Mouse (Mus musculus): ENCODE data around the gene Homer2. TPM values are rescaled to one million over a fixed set of nuclear protein-coding genes. Genes with fewer than 3 reads are reported as not detected.

Gene Homer2
- polyA plus RNA-seq, 1 experiment from 2014 or later = 24.4 TPM

- Histone ChIP-seq H3K27ac (replicated peaks; ENCODE audit: low read depth, low read length) (no peak overlapping the region), H3K27me3 (ENCODE audit: control insufficient read depth, insufficient read depth, low read length) (no peaks in the 10 kb centered on the region), H3K9ac (replicated peaks; ENCODE audit: low read length) (no peak overlapping the region), H3K4me1 (ENCODE audit: control insufficient read depth, insufficient read depth, low read length) (no peaks in the 10 kb centered on the region; the same call in 1 of the 2 replicates), H3K4me3 (ENCODE audit: low read depth, low read length) (no peak overlapping the region), H3K36me3 (replicated peaks; ENCODE audit: control insufficient read depth, insufficient read depth, low read depth, low read length) (no peaks in the 10 kb centered on the region), H3K4me2 (ENCODE audit: low read depth, low read length) (no peak overlapping the region), H3K9me3 (replicated peaks; ENCODE audit: control insufficient read depth, low read length) (no peaks in the 10 kb centered on the region)
- DNase-seq (ENCODE audit: low spot score) (no peak), ATAC-seq (replicated peaks; ENCODE audit: insufficient number of reproducible peaks, low FRiP score, low TSS enrichment, low read depth) (no peak)
- WGBS = 86% methylated on average over 16 of the region's 16 CpGs
These were observed 11.4 kb downstream of the Homer2 start for GRCm38 (mm10) chr7:81695763-81696533.

GRCm38 (mm10) chr7:81691067-81691466, 16.3 kb downstream of the Homer2 start:
- H3K9me3 ChIP-seq (replicated peaks; ENCODE audit: control insufficient read depth, low read length) = no peaks in the 10 kb centered on the region
- H3K4me2 ChIP-seq (ENCODE audit: low read depth, low read length) = no peak overlapping the region
- ATAC-seq (replicated peaks; ENCODE audit: insufficient number of reproducible peaks, low FRiP score, low TSS enrichment, low read depth) (no peak), DNase-seq (ENCODE audit: low spot score) (no peak)
- no peaks in the 10 kb centered on the region; the same call in 1 of the 2 replicates for H3K4me1 ChIP-seq (ENCODE audit: control insufficient read depth, insufficient read depth, low read length)
- WGBS = 91% methylated on average over 5 of the region's 5 CpGs
- H3K27ac ChIP-seq (replicated peaks; ENCODE audit: low read depth, low read length) = no peak overlapping the region
- no peaks in the 10 kb centered on the region for H3K27me3 ChIP-seq (ENCODE audit: control insufficient read depth, insufficient read depth, low read length)
- no peak overlapping the region for H3K9ac ChIP-seq (replicated peaks; ENCODE audit: low read length)
- H3K4me3 ChIP-seq (ENCODE audit: low read depth, low read length) = no peak overlapping the region
- H3K36me3 ChIP-seq (replicated peaks; ENCODE audit: control insufficient read depth, insufficient read depth, low read depth, low read length) = no peaks in the 10 kb centered on the region

GRCm38 (mm10) chr7:81689116-81689681, 18.1 kb downstream of the Homer2 start:
- no peaks in the 10 kb centered on the region for H3K27me3 ChIP-seq (ENCODE audit: control insufficient read depth, insufficient read depth, low read length)
- H3K4me2 ChIP-seq (ENCODE audit: low read depth, low read length) = no peak overlapping the region
- DNase-seq (ENCODE audit: low spot score) = no peak
- H3K4me3 ChIP-seq (ENCODE audit: low read depth, low read length) = no peak overlapping the region
- no peaks in the 10 kb centered on the region; the same call in 1 of the 2 replicates for H3K4me1 ChIP-seq (ENCODE audit: control insufficient read depth, insufficient read depth, low read length)
- H3K27ac ChIP-seq (replicated peaks; ENCODE audit: low read depth, low read length) = no peak overlapping the region
- no peaks in the 10 kb centered on the region for H3K36me3 ChIP-seq (replicated peaks; ENCODE audit: control insufficient read depth, insufficient read depth, low read depth, low read length)
- no peak for ATAC-seq (replicated peaks; ENCODE audit: insufficient number of reproducible peaks, low FRiP score, low TSS enrichment, low read depth)
- H3K9me3 ChIP-seq (replicated peaks; ENCODE audit: control insufficient read depth, low read length) = no peaks in the 10 kb centered on the region
- no peak overlapping the region for H3K9ac ChIP-seq (replicated peaks; ENCODE audit: low read length)
- 62% methylated on average over 8 of the region's 8 CpGs for WGBS

- WGBS = 81% methylated on average over 9 of the region's 9 CpGs
- H3K9ac ChIP-seq (replicated peaks; ENCODE audit: low read length) = no peak overlapping the region
- no peaks in the 10 kb centered on the region for H3K27me3 ChIP-seq (ENCODE audit: control insufficient read depth, insufficient read depth, low read length)
- no peaks in the 10 kb centered on the region for H3K9me3 ChIP-seq (replicated peaks; ENCODE audit: control insufficient read depth, low read length)
- ATAC-seq (replicated peaks; ENCODE audit: insufficient number of reproducible peaks, low FRiP score, low TSS enrichment, low read depth) = no peak
- H3K36me3 ChIP-seq (replicated peaks; ENCODE audit: control insufficient read depth, insufficient read depth, low read depth, low read length) = no peaks in the 10 kb centered on the region
- H3K4me1 ChIP-seq (ENCODE audit: control insufficient read depth, insufficient read depth, low read length) = no peaks in the 10 kb centered on the region; the same call in 1 of the 2 replicates
- H3K27ac ChIP-seq (replicated peaks; ENCODE audit: low read depth, low read length) = no peak overlapping the region
- no peak for DNase-seq (ENCODE audit: low spot score)
- H3K4me2 ChIP-seq (ENCODE audit: low read depth, low read length) = no peak overlapping the region
- H3K4me3 ChIP-seq (ENCODE audit: low read depth, low read length) = no peak overlapping the region
These were observed 18.9 kb downstream of the Homer2 start for GRCm38 (mm10) chr7:81688378-81688777.

GRCm38 (mm10) chr7:81687684-81688316, 19.5 kb downstream of the Homer2 start:
- DNase-seq (ENCODE audit: low spot score) = no peak
- Histone ChIP-seq H3K9me3 (replicated peaks; ENCODE audit: control insufficient read depth, low read length) (no peaks in the 10 kb centered on the region), H3K9ac (replicated peaks; ENCODE audit: low read length) (no peak overlapping the region), H3K36me3 (replicated peaks; ENCODE audit: control insufficient read depth, insufficient read depth, low read depth, low read length) (no peaks in the 10 kb centered on the region), H3K27ac (replicated peaks; ENCODE audit: low read depth, low read length) (no peak overlapping the region), H3K4me1 (ENCODE audit: control insufficient read depth, insufficient read depth, low read length) (no peaks in the 10 kb centered on the region), H3K4me3 (ENCODE audit: low read depth, low read length) (no peak overlapping the region), H3K4me2 (ENCODE audit: low read depth, low read length) (no peak overlapping the region), H3K27me3 (ENCODE audit: control insufficient read depth, insufficient read depth, low read length) (no peaks in the 10 kb centered on the region)
- ATAC-seq (replicated peaks; ENCODE audit: insufficient number of reproducible peaks, low FRiP score, low TSS enrichment, low read depth) = no peak
- 88% methylated on average over 6 of the region's 6 CpGs for WGBS

GRCm38 (mm10) chr7:81685375-81685774, 22.0 kb downstream of the Homer2 start:
- WGBS = 80% methylated on average over 7 of the region's 7 CpGs
- no peak for DNase-seq (ENCODE audit: low spot score)

GRCm38 (mm10) chr7:81683779-81684422, 23.4 kb downstream of the Homer2 start:
- Histone ChIP-seq H3K27me3 (ENCODE audit: control insufficient read depth, insufficient read depth, low read length) (no peaks in the 10 kb centered on the region), H3K9ac (replicated peaks; ENCODE audit: low read length) (no peak overlapping the region), H3K4me2 (ENCODE audit: low read depth, low read length) (no peak overlapping the region), H3K9me3 (replicated peaks; ENCODE audit: control insufficient read depth, low read length) (no peaks in the 10 kb centered on the region), H3K4me1 (ENCODE audit: control insufficient read depth, insufficient read depth, low read length) (no peaks in the 10 kb centered on the region), H3K36me3 (replicated peaks; ENCODE audit: control insufficient read depth, insufficient read depth, low read depth, low read length) (no peaks in the 10 kb centered on the region), H3K4me3 (ENCODE audit: low read depth, low read length) (no peak overlapping the region), H3K27ac (replicated peaks; ENCODE audit: low read depth, low read length) (no peak overlapping the region)
- ATAC-seq (replicated peaks; ENCODE audit: insufficient number of reproducible peaks, low FRiP score, low TSS enrichment, low read depth) (no peak), DNase-seq (ENCODE audit: low spot score) (no peak)
- WGBS = 74% methylated on average over 7 of the region's 7 CpGs

More at GRCm38 (mm10) chr7:81685375-81685774, 22.0 kb downstream of the Homer2 start:
- Histone ChIP-seq H3K36me3 (replicated peaks; ENCODE audit: control insufficient read depth, insufficient read depth, low read depth, low read length) (no peaks in the 10 kb centered on the region), H3K9ac (replicated peaks; ENCODE audit: low read length) (no peak overlapping the region), H3K27ac (replicated peaks; ENCODE audit: low read depth, low read length) (no peak overlapping the region), H3K4me2 (ENCODE audit: low read depth, low read length) (no peak overlapping the region), H3K9me3 (replicated peaks; ENCODE audit: control insufficient read depth, low read length) (no peaks in the 10 kb centered on the region), H3K27me3 (ENCODE audit: control insufficient read depth, insufficient read depth, low read length) (no peaks in the 10 kb centered on the region), H3K4me3 (ENCODE audit: low read depth, low read length) (no peak overlapping the region), H3K4me1 (ENCODE audit: control insufficient read depth, insufficient read depth, low read length) (no peaks in the 10 kb centered on the region)
- ATAC-seq (replicated peaks; ENCODE audit: insufficient number of reproducible peaks, low FRiP score, low TSS enrichment, low read depth) = no peak
